Mouse (Mus musculus) liver, postnatal 0 days (tissue): ENCODE data around the gene 9930104L06Rik.

Experiments
- CTCF ChIP-seq: sonication (generic); IDR thresholded peaks from 2 replicates; pipeline ENCODE4 v1.5.1; 2016; ENCODE audit warnings: antibody characterized with exemption, low read depth
- EP300 ChIP-seq: IDR thresholded peaks from 2 replicates; pipeline ENCODE4 v1.6.1; 2016; ENCODE audit warnings: antibody characterized with exemption, low read depth, mild to moderate bottlenecking

DNA sequence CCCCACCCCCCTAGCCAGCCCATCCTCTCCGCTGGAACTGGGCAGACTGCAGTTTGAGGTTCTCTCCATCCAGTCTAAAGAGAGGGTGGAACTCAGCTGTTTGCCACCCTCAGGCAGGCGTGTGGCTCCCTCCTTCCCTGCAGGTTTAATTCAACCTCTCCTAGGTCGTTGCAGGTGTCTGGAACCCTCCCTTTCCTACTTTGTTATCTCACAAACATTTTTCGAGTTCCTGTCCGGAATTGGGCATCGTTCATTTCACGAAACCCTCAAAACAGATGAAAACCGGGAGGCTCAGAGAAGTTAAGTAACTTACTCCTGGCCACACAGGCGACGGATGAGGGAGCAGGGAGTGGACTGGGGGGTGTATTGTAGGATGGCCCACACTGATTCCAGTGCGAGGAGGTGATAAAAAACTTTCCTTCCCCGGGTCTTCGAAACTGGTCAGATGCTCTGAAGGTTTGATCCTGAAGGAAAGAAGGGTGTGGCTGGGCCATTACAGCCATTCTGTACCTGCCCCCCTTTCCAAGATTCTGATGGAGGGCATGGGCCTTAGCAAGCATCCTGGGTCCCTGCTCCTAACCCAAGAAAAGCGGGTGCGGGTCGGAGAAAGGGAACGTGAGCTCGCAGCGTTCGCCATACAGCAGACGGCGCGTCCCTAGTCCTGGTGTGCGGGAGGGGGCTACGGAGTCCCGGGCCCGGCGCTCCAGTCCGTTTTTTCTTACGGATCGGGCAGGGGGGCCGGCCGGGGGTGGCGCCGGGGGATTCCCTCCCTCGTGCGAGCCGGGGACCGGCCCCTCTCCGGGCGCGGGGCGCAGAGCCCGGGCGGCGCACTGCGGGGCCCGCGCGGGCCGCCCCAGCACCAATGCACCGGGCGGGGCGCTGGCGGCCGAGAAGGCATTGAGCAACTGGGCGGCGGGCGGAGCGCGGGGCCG, 49.1 kb downstream of the 9930104L06Rik start, which contains the start of gene Rspo1:
- TF ChIP-seq EP300 (no peak), CTCF (no peak)
